Mouse (Mus musculus) ES-E14 (cell line): ENCODE measurements around the gene Chrnb1. TPM values are rescaled to one million over a fixed set of nuclear protein-coding genes. Genes with fewer than 3 reads are reported as not detected.

Experiments
- DNase-seq: peaks from one replicate; pipeline ENCODE4 v3.0.0-alpha.2; 2013; ENCODE audit warnings: low read depth, low spot score
- H3K27ac ChIP-seq: 2 replicates; pipeline ENCODE4 v1.5.1; 2012; ENCODE audit warnings: low read depth, mild to moderate bottlenecking, low read length, moderate library complexity, mixed read lengths; ENCODE audit not compliant: poor library complexity, insufficient read depth, severe bottlenecking
- H3K36me3 ChIP-seq: 2 replicates; pipeline ENCODE4 v1.6.1; 2012; ENCODE audit warnings: mild to moderate bottlenecking, low read length, moderate library complexity, mixed read lengths; ENCODE audit not compliant: control insufficient read depth, poor library complexity, insufficient read depth, severe bottlenecking
- H3K4me1 ChIP-seq, 2 experiments: fragments of 150-350 bp in 1 of 2; sonication (generic) in 1 of 2; 2 replicates each; pipeline ENCODE4 v1.6.1; 2012; ENCODE audit warnings: low read length in 2 of 2, mild to moderate bottlenecking in 1 of 2, mixed read lengths in 1 of 2; ENCODE audit not compliant: control insufficient read depth in 2 of 2, insufficient read depth in 2 of 2, poor library complexity in 1 of 2
- H3K4me3 ChIP-seq, 2 experiments: fragments of 150-350 bp in 1 of 2; sonication (generic) in 1 of 2; 2 replicates each; pipeline ENCODE4 v1.5.1; 2012; ENCODE audit warnings: low read length in 2 of 2, low read depth in 1 of 2, mild to moderate bottlenecking in 1 of 2, mixed read lengths in 1 of 2; ENCODE audit not compliant: insufficient read depth in 1 of 2, poor library complexity in 1 of 2, severe bottlenecking in 1 of 2
- H3K9ac ChIP-seq: 2 replicates; pipeline ENCODE4 v1.6.1; 2012; ENCODE audit warnings: low read depth, mild to moderate bottlenecking, low read length, mixed read lengths; ENCODE audit not compliant: poor library complexity, insufficient read depth, severe bottlenecking
- H3K9me3 ChIP-seq: fragments of 150-350 bp; sonication (generic); 2 replicates; pipeline ENCODE4 v1.6.1; 2012; ENCODE audit warnings: low read depth, mild to moderate bottlenecking, low read length; ENCODE audit not compliant: control insufficient read depth, insufficient read depth
- CHD2 ChIP-seq: IDR thresholded peaks from 2 replicates; pipeline ENCODE4 v1.6.1; 2014; ENCODE audit warnings: mild to moderate bottlenecking, low read depth, low read length, inconsistent platforms
- HCFC1 ChIP-seq: IDR thresholded peaks from 2 replicates; pipeline ENCODE4 v1.6.1; 2012; ENCODE audit warnings: low read length, inconsistent platforms, borderline replicate concordance; ENCODE audit not compliant: insufficient read depth
- MAFK ChIP-seq: IDR thresholded peaks from 2 replicates; pipeline ENCODE4 v1.6.1; 2014; ENCODE audit warnings: mild to moderate bottlenecking, low read depth, low read length, inconsistent platforms; ENCODE audit not compliant: insufficient read depth
- ZC3H11A ChIP-seq: IDR thresholded peaks from 2 replicates; pipeline ENCODE4 v1.6.1; 2012; ENCODE audit warnings: low read depth, mild to moderate bottlenecking, inconsistent platforms, low read length, borderline replicate concordance
- ZNF384 ChIP-seq: IDR thresholded peaks from 2 replicates; pipeline ENCODE4 v1.6.1; 2012; ENCODE audit warnings: low read depth, low read length, inconsistent platforms
- in situ Hi-C, 2 experiments: fragments of 600-800 bp; cut with MboI; formaldehyde crosslinking; loops; one replicate each; pipeline ENCODE4 v1.15.1; 2025; ENCODE audit warnings: low sequenced_read_pairs in 2 of 2, inconsistent platforms in 1 of 2; ENCODE audit not compliant: unreplicated experiment in 2 of 2
- total RNA-seq: library from RNA; depleted of rRNA; stranded (reverse); fragments of 300-350 nt; gene quantifications from 2 replicates; pipeline ENCODE4 v1.2.3, GENCODE M21; 2012

The Chrnb1 gene
- total RNA-seq, 1 experiment = 3.8 TPM

DNA sequence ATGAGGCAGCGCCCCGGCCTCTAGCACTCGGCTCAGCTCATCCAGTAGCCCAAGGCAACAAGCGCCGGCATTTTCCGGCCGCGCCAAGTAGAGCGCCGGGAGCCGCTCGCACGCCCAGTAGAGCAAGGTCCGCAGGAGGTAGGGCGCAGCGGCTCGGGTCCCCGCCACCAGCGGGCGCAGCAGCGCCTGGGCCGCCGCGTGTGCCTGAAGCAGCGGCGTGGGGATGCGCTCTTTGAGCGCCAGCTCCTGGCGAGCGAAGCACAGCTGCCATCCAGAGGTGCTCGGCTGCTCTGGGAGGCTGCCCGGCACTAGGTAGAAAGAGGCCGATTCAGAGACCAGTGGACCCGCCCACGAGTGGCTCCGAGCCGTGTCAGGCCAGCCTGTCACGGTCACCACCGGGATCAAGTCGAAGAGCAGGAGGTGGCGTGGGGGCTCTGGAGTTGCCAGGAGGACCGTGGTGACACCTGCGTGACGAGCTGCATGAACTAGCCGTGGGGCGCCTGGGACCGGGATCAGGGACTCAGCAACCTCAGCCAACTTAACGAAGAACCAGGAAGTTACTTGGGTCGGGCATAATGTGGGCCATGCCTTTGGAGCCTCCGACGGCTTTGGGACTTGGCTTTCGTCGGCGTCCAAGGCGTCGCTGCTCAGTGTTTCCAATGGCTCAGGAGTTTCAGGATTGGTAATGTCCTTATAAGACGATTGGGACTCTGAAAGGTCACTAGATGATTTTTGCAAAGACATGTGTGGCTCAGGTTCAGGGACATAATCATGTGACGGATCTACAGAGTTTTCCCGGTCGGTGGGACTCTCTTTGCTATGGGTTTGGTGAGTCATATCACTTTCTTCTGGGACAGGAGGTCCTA lies 8.3 kb upstream of the Chrnb1 start:
- H3K9ac ChIP-seq = peak overlapping the region; percentile 46
- H3K4me1 ChIP-seq = peaks cover 3 to 17% of the 10 kb centered on the region in 2 experiments; a peak in 3 of 4 replicates
- H3K36me3 ChIP-seq = no peaks in the 10 kb centered on the region; the same call in 1 of the 2 replicates
- TF ChIP-seq ZNF384 (no peak), HCFC1 (no peak), MAFK (no peak), CHD2 (no peak)
- in situ Hi-C loops = loop anchor here in 1 of 2 experiments (10.0 kb wide), 1 partner anchor 71 kb away; the partner anchor contains the start of gene Tmem95
- H3K27ac ChIP-seq = no peak overlapping the region
- no peaks in the 10 kb centered on the region for H3K9me3 ChIP-seq
- DNase-seq = no peak
- H3K4me3 ChIP-seq = peak overlapping the region; percentile 62 to 92

DNA sequence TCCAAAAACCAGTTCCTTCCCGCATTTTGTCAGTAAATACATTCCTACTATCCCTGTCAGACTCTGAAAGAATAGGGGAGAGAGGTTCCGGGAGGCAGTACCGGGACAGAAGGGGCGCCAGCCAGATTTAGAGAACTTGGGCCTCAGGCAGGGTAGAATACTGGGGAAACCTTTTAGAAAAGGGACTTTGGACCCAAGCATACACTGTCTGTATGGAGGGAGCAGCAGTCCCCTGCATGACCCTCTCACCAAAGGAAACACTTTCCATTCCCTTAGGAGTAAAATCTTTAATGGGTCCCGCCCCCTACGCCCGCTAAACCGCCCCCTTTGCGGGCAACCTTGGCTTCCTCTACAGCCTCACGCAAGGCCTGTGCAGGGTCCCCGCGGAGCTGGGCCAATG lies 7.6 kb upstream of the Chrnb1 start:
- no peak for TF ChIP-seq ZC3H11A
- no peak overlapping the region for H3K27ac ChIP-seq
- in situ Hi-C loops = loop anchor here in 1 of 2 experiments (10.0 kb wide), 1 partner anchor 71 kb away; the partner anchor contains the start of gene Tmem95
- no peaks in the 10 kb centered on the region; the same call in 1 of the 2 replicates for H3K36me3 ChIP-seq
- H3K4me1 ChIP-seq = peaks cover 3 to 18% of the 10 kb centered on the region in 2 experiments; a peak in 3 of 4 replicates
- peak overlapping the region; percentile 62 to 92 for H3K4me3 ChIP-seq
- H3K9me3 ChIP-seq = no peaks in the 10 kb centered on the region
- DNase-seq = no peak
- peak overlapping the region; percentile 46; the same call in 1 of the 2 replicates for H3K9ac ChIP-seq

GRCm38 (mm10) chr11:69802648-69803105 lies 6.9 kb upstream of the Chrnb1 start:
- no peak for DNase-seq
- Histone ChIP-seq H3K27ac (no peak overlapping the region), H3K4me1 (peaks cover 3 to 18% of the 10 kb centered on the region in 2 experiments; a peak in 3 of 4 replicates), H3K4me3 (peak overlapping the region; percentile 62 to 92), H3K9ac (peak overlapping the region; percentile 38), H3K36me3 (no peaks in the 10 kb centered on the region; the same call in 1 of the 2 replicates), H3K9me3 (no peaks in the 10 kb centered on the region)
- in situ Hi-C loops = loop anchor here in 1 of 2 experiments (10.0 kb wide), 1 partner anchor 72 kb away; the partner anchor contains the start of gene Tmem95
- TF ChIP-seq CHD2 = no peak
- TF ChIP-seq ZC3H11A = no peak
- TF ChIP-seq HCFC1 = no peak
- TF ChIP-seq MAFK = no peak
- TF ChIP-seq ZNF384 = no peak

DNA sequence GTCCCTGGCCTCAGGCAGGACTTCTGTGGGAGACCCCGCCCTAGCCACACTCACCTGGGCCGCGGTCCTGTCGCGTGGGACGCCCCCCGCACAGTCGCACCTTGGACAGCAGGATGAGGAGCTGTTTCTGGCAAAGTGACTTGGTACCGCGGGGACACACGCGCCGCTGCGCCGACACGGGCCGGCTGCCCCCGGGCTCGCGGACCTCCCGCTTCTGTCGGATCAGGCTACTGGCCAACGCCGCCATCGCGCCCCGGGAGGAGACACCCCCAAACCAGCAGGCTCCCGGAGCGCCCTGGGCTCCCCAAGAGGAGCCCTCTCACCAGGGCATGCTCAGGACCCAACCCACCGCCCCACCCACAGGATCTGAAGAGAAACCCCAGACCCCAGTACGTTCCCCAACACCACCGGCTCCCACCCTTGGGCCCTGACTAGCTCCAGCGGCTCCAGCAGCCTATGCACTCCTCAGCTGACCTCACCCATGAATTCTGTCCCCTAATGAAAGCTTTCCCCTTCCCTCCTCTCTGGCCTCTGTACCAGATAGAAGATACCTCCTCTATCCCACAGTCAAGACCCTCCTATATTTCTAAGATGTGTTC lies 5.7 kb upstream of the Chrnb1 start, which contains the start of gene Fgf11:
Gene Fgf11, minus strand, starts transcription at position 479 of the 599 bp plus-strand sequence.
- in situ Hi-C loops = loop anchor here in 1 of 2 experiments (10.0 kb wide), 1 partner anchor 73 kb away; the partner anchor contains the start of gene Tmem95
- Histone ChIP-seq H3K4me3 (peak within 1 kb of the TSS; percentile 81 to 92), H3K27ac (no peak within 1 kb of the TSS), H3K9ac (peak within 1 kb of the TSS; percentile 70), H3K4me1 (peaks cover 3 to 18% of the 10 kb centered on the region in 2 experiments; a peak in 3 of 4 replicates), H3K36me3 (no peaks in the 10 kb centered on the region; the same call in 1 of the 2 replicates), H3K9me3 (no peaks in the 10 kb centered on the region)
- DNase-seq = no peak
- TF ChIP-seq ZC3H11A (no peak), CHD2 (no peak), MAFK (no peak), HCFC1 (no peak), ZNF384 (no peak)
